Mouse (Mus musculus): ENCODE measurements around the gene Csf3. TPM values are rescaled to one million over a fixed set of nuclear protein-coding genes. Genes with fewer than 3 reads are reported as not detected.

Gene Csf3
- polyA plus RNA-seq, 1 experiment from 2014 or later: not detected

DNA sequence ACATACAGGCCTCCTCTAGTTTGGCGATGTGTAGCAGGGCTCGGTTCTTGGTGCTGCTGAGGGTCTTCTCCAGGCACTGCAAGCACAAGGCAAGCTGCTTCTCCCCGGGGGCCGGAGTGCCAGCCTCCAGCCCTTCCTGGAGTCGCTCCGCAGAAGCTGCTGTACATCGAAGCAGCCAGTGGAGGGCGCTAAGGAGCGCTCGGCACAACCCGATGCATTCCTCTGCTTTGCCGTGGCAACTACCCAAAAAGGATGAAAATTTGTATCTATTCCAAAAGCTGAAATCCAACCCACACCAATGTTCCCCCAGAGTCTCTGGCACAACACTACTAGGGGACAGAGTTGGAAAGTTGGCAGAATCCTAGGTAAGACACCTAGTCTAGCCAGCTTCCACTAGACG is 16.8 kb downstream of the Csf3 start:
- Histone ChIP-seq H3K4me2 (ENCODE audit: low read depth, low read length) (no peak overlapping the region; the same call in 1 of the 2 replicates), H3K36me3 (replicated peaks; ENCODE audit: insufficient read depth, low read length) (peaks cover 26% of the 10 kb centered on the region), H3K9ac (replicated peaks) (no peak overlapping the region), H3K9me3 (ENCODE audit: low read length) (no peaks in the 10 kb centered on the region), H3K4me3 (ENCODE audit: low read depth, low read length) (no peak overlapping the region), H3K27ac (ENCODE audit: low read depth) (no peak overlapping the region), H3K27me3 (ENCODE audit: insufficient read depth, low read length) (no peaks in the 10 kb centered on the region), H3K4me1 (ENCODE audit: insufficient read depth) (peaks cover 11% of the 10 kb centered on the region)
- DNase-seq: peak; percentile 78
- TF ChIP-seq EP300 (IDR thresholded peaks at IDR 0.05; ENCODE audit: low read depth) (no peak), CTCF (IDR thresholded peaks at IDR 0.05; ENCODE audit: low read depth) (peak; percentile 85)
- 26% methylated on average over 13 of the region's 13 CpGs for WGBS (ENCODE audit: insufficient replicate concordance)
- ATAC-seq: peak; percentile 39; the same call in 1 of the 2 replicates

DNA sequence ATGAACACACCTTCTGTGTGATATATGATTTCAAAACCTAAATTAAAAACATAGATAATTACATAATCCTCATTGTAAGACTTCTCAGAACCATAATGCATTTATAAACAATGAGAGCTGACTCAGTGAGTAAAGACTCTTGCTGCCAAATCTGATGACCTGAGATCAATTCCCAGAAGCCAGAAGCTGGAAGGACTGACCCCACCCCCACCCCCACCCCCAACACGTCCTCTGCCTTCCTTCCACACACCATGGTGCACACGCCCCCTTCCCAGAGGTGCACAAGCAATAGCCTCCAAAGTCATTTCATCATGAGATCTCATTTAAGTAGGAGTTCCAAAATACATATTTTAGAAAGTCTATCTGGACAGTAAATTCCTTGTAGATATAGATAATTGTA is 19.7 kb downstream of the Csf3 start:
- Histone ChIP-seq H3K4me2 (ENCODE audit: low read depth, low read length) (no peak overlapping the region), H3K36me3 (replicated peaks; ENCODE audit: insufficient read depth, low read length) (peaks cover 6% of the 10 kb centered on the region; the same call in 1 of the 2 replicates), H3K4me1 (ENCODE audit: insufficient read depth) (peaks cover 11% of the 10 kb centered on the region), H3K27me3 (ENCODE audit: insufficient read depth, low read length) (no peaks in the 10 kb centered on the region), H3K9ac (replicated peaks) (no peak overlapping the region), H3K27ac (ENCODE audit: low read depth) (no peak overlapping the region), H3K4me3 (ENCODE audit: low read depth, low read length) (no peak overlapping the region), H3K9me3 (ENCODE audit: low read length) (no peaks in the 10 kb centered on the region)
- TF ChIP-seq CTCF (IDR thresholded peaks at IDR 0.05; ENCODE audit: low read depth): no peak
- TF ChIP-seq EP300 (IDR thresholded peaks at IDR 0.05; ENCODE audit: low read depth): no peak
- ATAC-seq: no peak
- DNase-seq: no peak
- 57% methylated on average over 2 of the region's 2 CpGs for WGBS (ENCODE audit: insufficient replicate concordance)

- DNase-seq (peak; percentile 49), ATAC-seq (peak; percentile 59)
- WGBS (ENCODE audit: insufficient replicate concordance): 73% methylated on average over 24 of the region's 24 CpGs
- H3K4me1 ChIP-seq (ENCODE audit: insufficient read depth): peaks cover 11% of the 10 kb centered on the region
- TF ChIP-seq EP300 (IDR thresholded peaks at IDR 0.05; ENCODE audit: low read depth): no peak
- peak; percentile 54 for TF ChIP-seq CTCF (IDR thresholded peaks at IDR 0.05; ENCODE audit: low read depth)
- H3K4me2 ChIP-seq (ENCODE audit: low read depth, low read length): no peak overlapping the region
- H3K27ac ChIP-seq (ENCODE audit: low read depth): peak overlapping the region; percentile 44; the same call in 1 of the 2 replicates
- no peaks in the 10 kb centered on the region for H3K27me3 ChIP-seq (ENCODE audit: insufficient read depth, low read length)
- no peak overlapping the region for H3K4me3 ChIP-seq (ENCODE audit: low read depth, low read length)
- no peaks in the 10 kb centered on the region for H3K9me3 ChIP-seq (ENCODE audit: low read length)
- peaks cover 2% of the 10 kb centered on the region; the same call in 1 of the 2 replicates for H3K36me3 ChIP-seq (replicated peaks; ENCODE audit: insufficient read depth, low read length)
- no peak overlapping the region for H3K9ac ChIP-seq (replicated peaks)
Measured at GRCm38 (mm10) chr11:98721458-98722226, 20.6 kb downstream of the Csf3 start.

DNA sequence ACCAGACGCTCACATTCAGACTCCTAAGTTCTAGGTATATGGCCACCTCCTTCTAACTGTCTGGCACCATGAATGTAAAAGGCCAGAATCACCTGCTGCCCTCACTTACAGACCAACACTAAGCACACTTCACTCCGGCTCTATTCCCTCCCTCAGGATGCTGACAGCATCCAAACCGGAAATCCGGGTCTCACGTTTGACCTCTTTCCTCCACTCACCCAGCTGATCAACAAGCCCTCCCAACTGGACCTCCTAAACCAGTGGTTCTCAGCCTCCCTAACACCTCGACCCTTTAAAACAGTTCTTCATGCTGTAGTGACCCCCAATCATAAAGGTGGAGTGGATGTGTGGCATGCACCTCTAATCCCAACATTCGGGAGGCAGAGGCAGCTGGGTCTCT is 22.0 kb downstream of the Csf3 start:
- H3K36me3 ChIP-seq (replicated peaks; ENCODE audit: insufficient read depth, low read length): 0 out of 2 replicates have a peak, but pooled peaks cover 7% of the 10 kb centered on the region
- no peaks in the 10 kb centered on the region for H3K9me3 ChIP-seq (ENCODE audit: low read length)
- no peak overlapping the region for H3K4me3 ChIP-seq (ENCODE audit: low read depth, low read length)
- no peak for ATAC-seq
- H3K27me3 ChIP-seq (ENCODE audit: insufficient read depth, low read length): no peaks in the 10 kb centered on the region
- TF ChIP-seq EP300 (IDR thresholded peaks at IDR 0.05; ENCODE audit: low read depth) (no peak), CTCF (IDR thresholded peaks at IDR 0.05; ENCODE audit: low read depth) (no peak)
- H3K4me1 ChIP-seq (ENCODE audit: insufficient read depth): peaks cover 8% of the 10 kb centered on the region
- no peak overlapping the region for H3K27ac ChIP-seq (ENCODE audit: low read depth)
- no peak overlapping the region for H3K9ac ChIP-seq (replicated peaks)
- DNase-seq: peak; percentile 13
- 77% methylated on average over 7 of the region's 7 CpGs for WGBS (ENCODE audit: insufficient replicate concordance)
- H3K4me2 ChIP-seq (ENCODE audit: low read depth, low read length): no peak overlapping the region

- Histone ChIP-seq H3K27me3 (ENCODE audit: insufficient read depth, low read length) (no peaks in the 10 kb centered on the region), H3K4me3 (ENCODE audit: low read depth, low read length) (no peak overlapping the region), H3K27ac (ENCODE audit: low read depth) (no peak overlapping the region), H3K4me2 (ENCODE audit: low read depth, low read length) (no peak overlapping the region), H3K9me3 (ENCODE audit: low read length) (no peaks in the 10 kb centered on the region), H3K4me1 (ENCODE audit: insufficient read depth) (peaks cover 9% of the 10 kb centered on the region), H3K36me3 (replicated peaks; ENCODE audit: insufficient read depth, low read length) (0 out of 2 replicates have a peak, but pooled peaks cover 7% of the 10 kb centered on the region), H3K9ac (replicated peaks) (no peak overlapping the region)
- DNase-seq (peak; percentile 11), ATAC-seq (no peak)
- TF ChIP-seq EP300 (IDR thresholded peaks at IDR 0.05; ENCODE audit: low read depth): no peak
- no peak for TF ChIP-seq CTCF (IDR thresholded peaks at IDR 0.05; ENCODE audit: low read depth)
- 82% methylated on average over 15 of the region's 15 CpGs for WGBS (ENCODE audit: insufficient replicate concordance)
Measured at GRCm38 (mm10) chr11:98725926-98726506, 25.0 kb downstream of the Csf3 start.

- Histone ChIP-seq H3K4me1 (ENCODE audit: insufficient read depth) (peaks cover 5% of the 10 kb centered on the region), H3K9ac (replicated peaks) (peak within 1 kb of the TSS; percentile 70), H3K4me2 (ENCODE audit: low read depth, low read length) (peak within 1 kb of the TSS; percentile 87), H3K9me3 (ENCODE audit: low read length) (peaks cover 2% of the 10 kb centered on the region; the same call in 1 of the 2 replicates), H3K27me3 (ENCODE audit: insufficient read depth, low read length) (no peaks in the 10 kb centered on the region), H3K4me3 (ENCODE audit: low read depth, low read length) (peak within 1 kb of the TSS; percentile 88), H3K36me3 (replicated peaks; ENCODE audit: insufficient read depth, low read length) (0 out of 2 replicates have a peak, but pooled peaks cover 7% of the 10 kb centered on the region), H3K27ac (ENCODE audit: low read depth) (peak within 1 kb of the TSS; percentile 44; the same call in 1 of the 2 replicates)
- under 1% methylated on average over 16 of the region's 16 CpGs for WGBS (ENCODE audit: insufficient replicate concordance)
- ATAC-seq (peak; percentile 98), DNase-seq (peak; percentile 85)
- no peak for TF ChIP-seq CTCF (IDR thresholded peaks at IDR 0.05; ENCODE audit: low read depth)
- TF ChIP-seq EP300 (IDR thresholded peaks at IDR 0.05; ENCODE audit: low read depth): no peak
Measured at GRCm38 (mm10) chr11:98729119-98729588, 28.1 kb downstream of the Csf3 start, which contains the start of gene Med24. Gene Med24 (minus strand): TSS chr11:98729435.
